7 mouse cellular contexts compared by ENCODE assay signal in genomic region chr2:71211591-71212359, GRCm38 (mm10). TPM values are rescaled to one million over a fixed set of nuclear protein-coding genes. Genes with fewer than 3 reads are reported as not detected.
DNase-seq lines count a peak whose midpoint lies in the region; ATAC-seq and TF ChIP-seq lines count a peak whose summit lies in the region.

Gene Dync1i2, plus strand, starts transcription at chr2:71211706.

- peak; percentile 91 for DNase-seq in adrenal gland, postnatal 10 days
- peak; percentile 94 for DNase-seq in embryonic facial prominence, embryonic 10.5 days (ENCODE audit: low spot score)
- DNase-seq in gonadal fat pad, adult 2 months (ENCODE audit: low read depth): peak; percentile 87
- peak; percentile 94 for DNase-seq in left cerebral cortex, postnatal 4 days

- peaks cover 26% of the 10 kb centered on the region for H3K36me3 ChIP-seq in embryonic facial prominence, embryonic 10.5 days (replicated peaks)
- peaks cover 5% of the 10 kb centered on the region; the same call in 1 of the 2 replicates for H3K36me3 ChIP-seq in intestine, postnatal 0 days (ENCODE audit: control insufficient read depth, insufficient read depth)
- peaks cover 16% of the 10 kb centered on the region for H3K36me3 ChIP-seq in midbrain, embryonic 12.5 days
- peaks cover 6% of the 10 kb centered on the region; the same call in 1 of the 2 replicates for H3K36me3 ChIP-seq in small intestine, adult 2 months (ENCODE audit: control insufficient read depth, insufficient read depth, low read length)

- H3K27me3 ChIP-seq in embryonic facial prominence, embryonic 10.5 days (replicated peaks; ENCODE audit: low read depth, poor library complexity, severe bottlenecking): no peaks in the 10 kb centered on the region
- no peaks in the 10 kb centered on the region for H3K27me3 ChIP-seq in intestine, postnatal 0 days (replicated peaks; ENCODE audit: control insufficient read depth, insufficient read depth, low read length)
- H3K27me3 ChIP-seq in midbrain, embryonic 12.5 days: no peaks in the 10 kb centered on the region
- no peaks in the 10 kb centered on the region for H3K27me3 ChIP-seq in small intestine, adult 2 months (ENCODE audit: control insufficient read depth, insufficient read depth, low read length)

- peaks cover 26% of the 10 kb centered on the region for H3K4me1 ChIP-seq in embryonic facial prominence, embryonic 10.5 days
- H3K4me1 ChIP-seq in intestine, postnatal 0 days (replicated peaks; ENCODE audit: control insufficient read depth, insufficient read depth, low read length): peaks cover 3% of the 10 kb centered on the region; the same call in 1 of the 2 replicates
- peaks cover 10% of the 10 kb centered on the region for H3K4me1 ChIP-seq in midbrain, embryonic 12.5 days
- H3K4me1 ChIP-seq in small intestine, adult 2 months (ENCODE audit: control insufficient read depth, insufficient read depth, insufficient read length, low read length): peaks cover 2% of the 10 kb centered on the region; the same call in 1 of the 2 replicates

- H3K4me2 ChIP-seq in intestine, postnatal 0 days (replicated peaks; ENCODE audit: low read depth): peak within 1 kb of the TSS; percentile 66
- H3K4me2 ChIP-seq in midbrain, embryonic 12.5 days (replicated peaks): peak within 1 kb of the TSS; percentile 61

- peak within 1 kb of the TSS; percentile 91 for H3K4me3 ChIP-seq in embryonic facial prominence, embryonic 10.5 days
- H3K4me3 ChIP-seq in intestine, postnatal 0 days (ENCODE audit: low read depth, low read length): peak within 1 kb of the TSS; percentile 91
- peak within 1 kb of the TSS; percentile 92 for H3K4me3 ChIP-seq in midbrain, embryonic 12.5 days
- H3K4me3 ChIP-seq in small intestine, adult 2 months (ENCODE audit: low read depth, low read length): peak within 1 kb of the TSS; percentile 99

- peak; percentile 61 for TF ChIP-seq POLR2A in small intestine, adult 2 months (IDR thresholded peaks at IDR 0.05; ENCODE audit: low read depth, low read length)

- ATAC-seq in intestine, postnatal 0 days: peak; percentile 98
- ATAC-seq in midbrain, embryonic 12.5 days (ENCODE audit: low FRiP score, low read depth): peak; percentile 99

- intact Hi-C loops in left cerebral cortex, postnatal 4 days (cut with DNase I): no loop called here

- peak within 1 kb of the TSS; percentile 89 for H3K9ac ChIP-seq in intestine, postnatal 0 days (ENCODE audit: low read depth, low read length)
- peak within 1 kb of the TSS; percentile 96 for H3K9ac ChIP-seq in midbrain, embryonic 12.5 days (replicated peaks)

- peak within 1 kb of the TSS; percentile 94 for H3K27ac ChIP-seq in embryonic facial prominence, embryonic 10.5 days (replicated peaks)
- H3K27ac ChIP-seq in intestine, postnatal 0 days (ENCODE audit: low read depth, low read length): peak within 1 kb of the TSS; percentile 87
- peak within 1 kb of the TSS; percentile 88 for H3K27ac ChIP-seq in midbrain, embryonic 12.5 days (replicated peaks)
- peak within 1 kb of the TSS; percentile 84 for H3K27ac ChIP-seq in small intestine, adult 2 months (ENCODE audit: insufficient read depth, low read depth, low read length)

- WGBS in embryonic facial prominence, embryonic 10.5 days: under 1% methylated on average over 57 of the region's 57 CpGs
- WGBS in intestine, postnatal 0 days: under 1% methylated on average over 55 of the region's 57 CpGs
- under 1% methylated on average over 57 of the region's 57 CpGs for WGBS in midbrain, embryonic 12.5 days
- under 1% methylated on average over 57 of the region's 57 CpGs for WGBS in small intestine, adult 2 months

- TF ChIP-seq CTCF in intestine, postnatal 0 days (IDR thresholded peaks at IDR 0.05; ENCODE audit: low read depth): no peak
- TF ChIP-seq CTCF in small intestine, adult 2 months (IDR thresholded peaks at IDR 0.05; ENCODE audit: extremely low read depth, insufficient read length, insufficient replicate concordance, low read depth, low read length): no peak

- H3K9me3 ChIP-seq in embryonic facial prominence, embryonic 10.5 days: no peaks in the 10 kb centered on the region
- H3K9me3 ChIP-seq in intestine, postnatal 0 days (ENCODE audit: control insufficient read depth): no peaks in the 10 kb centered on the region
- no peaks in the 10 kb centered on the region for H3K9me3 ChIP-seq in midbrain, embryonic 12.5 days

RNA-seq across cellular contexts. Expression of gene Dync1i2, which starts in this region (rescaled TPM):
- total RNA-seq in adrenal gland, postnatal 10 days (2021): 10 to 100 TPM; 78.0 to 83.9 TPM
- polyA plus RNA-seq in embryonic facial prominence, embryonic 10.5 days (2016; fragmentation: Nextera tagmentation; extraction: Ambion mirVana): 119 and 122 TPM in 2 replicates
- polyA plus RNA-seq in gonadal fat pad, adult 2 months (2012; rRNA removed): 27.5 and 32.5 TPM in 2 replicates
- 55.2 and 59.2 TPM in 2 replicates for polyA plus RNA-seq in intestine, postnatal 0 days (2015; fragmentation: Nextera tagmentation; extraction: Ambion mirVana)
- 100 to 1,000 TPM; 263 to 268 TPM for total RNA-seq in left cerebral cortex, postnatal 4 days (2021)
- polyA plus RNA-seq in midbrain, embryonic 12.5 days (2016; fragmentation: Nextera tagmentation; extraction: Ambion mirVana): 159 and 166 TPM in 2 replicates
- 3.2 and 6.3 TPM in 2 replicates for polyA plus RNA-seq in small intestine, adult 2 months (2012; rRNA removed)

Comparison
In these comparisons a context has a peak if more than half of its experiments do, and no peak if none do; other contexts are left out.
1. Peak in every context shown above with its lines: DNase-seq, ATAC-seq, H3K4me3 ChIP-seq and H3K27ac ChIP-seq.